Mouse (Mus musculus): ENCODE measurements around the gene Slc25a45. TPM values are rescaled to one million over a fixed set of nuclear protein-coding genes. Genes with fewer than 3 reads are reported as not detected.

The Slc25a45 gene
- 1 to 10 TPM in 3 of 4 experiments, under 1 TPM in 1; 0.80 to 1.3 (median 1.1) TPM for total RNA-seq (2022)

GRCm38 (mm10) chr19:5877618-5878361, at the start of gene Slc25a45:
Slc25a45 (plus strand) TSS chr19:5877808.
- peak; percentile 49 to 61 for DNase-seq (ENCODE audit: low spot score in 2 of 2)

GRCm38 (mm10) chr19:5828155-5828554, 49.5 kb upstream of the Slc25a45 start:
- no peak for DNase-seq (ENCODE audit: low spot score in 2 of 2)

- no peak for DNase-seq (ENCODE audit: low spot score in 2 of 2)
Observed at GRCm38 (mm10) chr19:5828905-5829304, 48.7 kb upstream of the Slc25a45 start.

GRCm38 (mm10) chr19:5829958-5830615, 47.5 kb upstream of the Slc25a45 start:
- DNase-seq (ENCODE audit: low spot score in 2 of 2): no peak

GRCm38 (mm10) chr19:5830776-5831175, 46.8 kb upstream of the Slc25a45 start:
- no peak for DNase-seq (ENCODE audit: low spot score in 2 of 2)

- no peak for DNase-seq (ENCODE audit: low spot score in 2 of 2)
Observed at GRCm38 (mm10) chr19:5831224-5831957, 46.2 kb upstream of the Slc25a45 start.

- no peak for DNase-seq (ENCODE audit: low spot score in 2 of 2)
Observed at GRCm38 (mm10) chr19:5831958-5832320, 45.7 kb upstream of the Slc25a45 start.

- no peak for DNase-seq (ENCODE audit: low spot score in 2 of 2)
Observed at GRCm38 (mm10) chr19:5832326-5832725, 45.3 kb upstream of the Slc25a45 start.

GRCm38 (mm10) chr19:5833287-5834100, 44.1 kb upstream of the Slc25a45 start:
- no peak for DNase-seq (ENCODE audit: low spot score in 2 of 2)

GRCm38 (mm10) chr19:5834260-5834925, 43.2 kb upstream of the Slc25a45 start:
- no peak for DNase-seq (ENCODE audit: low spot score in 2 of 2)

- DNase-seq (ENCODE audit: low spot score in 2 of 2): no peak
Observed at GRCm38 (mm10) chr19:5835054-5835921, 42.3 kb upstream of the Slc25a45 start.

- no peak for DNase-seq (ENCODE audit: low spot score in 2 of 2)
Observed at GRCm38 (mm10) chr19:5835922-5836430, 41.6 kb upstream of the Slc25a45 start.

GRCm38 (mm10) chr19:5836941-5837572, 40.6 kb upstream of the Slc25a45 start:
- no peak for DNase-seq (ENCODE audit: low spot score in 2 of 2)

- DNase-seq (ENCODE audit: low spot score in 2 of 2): no peak
Observed at GRCm38 (mm10) chr19:5837606-5838005, 40.0 kb upstream of the Slc25a45 start.

- DNase-seq (ENCODE audit: low spot score in 2 of 2): no peak
Observed at GRCm38 (mm10) chr19:5838136-5838891, 39.3 kb upstream of the Slc25a45 start.

GRCm38 (mm10) chr19:5838892-5839165, 38.8 kb upstream of the Slc25a45 start:
- DNase-seq (ENCODE audit: low spot score in 2 of 2): no peak

- no peak for DNase-seq (ENCODE audit: low spot score in 2 of 2)
Observed at GRCm38 (mm10) chr19:5839317-5840085, 38.1 kb upstream of the Slc25a45 start.

Data from gastrocnemius, adult 8-10 months (tissue).